Mouse (Mus musculus): ENCODE measurements at regions not wholly inside any gene's neighbourhood (a gene's known extent, or its start where the extent isn't known, plus 50 kb on each side); places are given as distances from the start of the nearest gene placed in this dataset.

GRCm38 (mm10) chr4:51152973-51153372 lies 63.5 kb upstream of the Cylc2 start:
- TF ChIP-seq CTCF (IDR thresholded peaks at IDR 0.05; ENCODE audit: borderline replicate concordance, extremely low read depth, insufficient read depth, insufficient read length), result no peak
- TF ChIP-seq POLR2A (IDR thresholded peaks at IDR 0.05; ENCODE audit: borderline replicate concordance, extremely low read depth, insufficient read depth, insufficient read length, poor library complexity, severe bottlenecking), result no peak
